Mouse (Mus musculus): ENCODE data around the gene Megf6. TPM values are rescaled to one million over a fixed set of nuclear protein-coding genes. Genes with fewer than 3 reads are reported as not detected.

The Megf6 gene
- total RNA-seq (2014; rRNA removed) = 0.28 and 1.1 TPM in 2 replicates
- 0.86 and 1.4 TPM in 2 replicates for polyA plus RNA-seq (2012; rRNA removed)

DNA sequence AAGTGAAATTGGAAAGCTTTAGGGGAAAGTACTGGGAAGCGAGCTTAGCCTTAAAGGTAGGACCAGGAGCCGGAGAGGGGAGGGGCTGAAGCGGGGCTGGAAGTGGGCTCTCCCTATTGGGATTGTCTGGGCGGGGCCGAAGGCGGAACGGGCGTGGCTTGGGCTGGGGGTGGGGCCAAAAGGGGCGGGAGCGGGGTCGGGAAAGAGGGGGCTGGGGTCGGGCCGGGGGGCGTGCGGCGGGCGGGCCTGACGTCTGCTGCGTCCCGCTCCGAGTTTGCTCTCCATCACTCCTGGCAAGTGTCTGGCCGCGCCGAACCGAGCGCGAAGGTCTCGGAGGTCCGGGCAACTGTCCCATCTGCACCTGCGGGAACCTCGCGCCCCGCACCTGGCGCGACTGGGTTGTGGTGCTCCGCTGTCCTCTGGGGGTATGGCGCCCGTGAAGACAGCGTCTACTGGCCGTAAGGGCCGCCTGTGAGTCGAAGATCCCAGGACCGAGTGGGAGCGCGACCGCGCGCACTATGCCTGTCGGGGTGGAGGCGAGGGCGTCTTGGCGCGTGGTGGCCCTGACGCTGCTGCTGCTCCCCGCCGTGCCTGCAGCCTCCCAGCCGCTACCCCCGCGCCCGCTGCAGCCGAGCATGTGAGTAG is at the start of gene Megf6:
Gene Megf6, plus strand, starts transcription at position 225 of the 645 bp plus-strand sequence.
- under 1% methylated on average over 61 of the region's 61 CpGs for WGBS

DNA sequence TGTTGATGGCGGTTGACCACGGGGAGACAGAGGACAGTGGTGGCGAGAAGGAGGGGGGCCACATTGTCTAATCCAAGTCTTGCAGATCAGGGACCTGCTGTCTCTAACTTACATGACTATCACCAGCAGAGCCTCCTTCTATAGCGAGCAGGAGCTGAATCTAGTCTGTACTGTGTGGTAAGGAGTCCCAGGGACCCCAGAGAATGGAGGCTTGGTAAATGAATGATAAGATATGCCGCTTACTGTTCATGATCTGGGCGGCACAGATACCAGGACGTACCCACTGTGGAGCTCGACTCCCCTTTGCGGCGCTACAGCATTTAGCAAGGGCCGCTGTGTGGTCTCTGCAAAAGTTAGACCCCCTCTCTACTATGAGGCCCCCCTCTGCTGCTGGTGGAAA is 48.7 kb upstream of the Megf6 start:
- H3K36me3 ChIP-seq (ENCODE audit: control insufficient read depth, insufficient read depth, low read length) = no peaks in the 10 kb centered on the region
- no peak overlapping the region for H3K27ac ChIP-seq (replicated peaks; ENCODE audit: insufficient read depth, low read depth, low read length)
- H3K9ac ChIP-seq (ENCODE audit: low read depth, low read length) = no peak overlapping the region
- TF ChIP-seq POLR2A (IDR thresholded peaks at IDR 0.05; ENCODE audit: extremely low read depth, insufficient read depth, low read length) (no peak), CTCF (IDR thresholded peaks at IDR 0.05; ENCODE audit: low read depth, low read length) (no peak)
- no peaks in the 10 kb centered on the region for H3K27me3 ChIP-seq (ENCODE audit: control insufficient read depth, insufficient read depth, low read length)
- DNase-seq (ENCODE audit: extremely low read depth, low read depth, low spot score) = no peak
- H3K4me1 ChIP-seq (ENCODE audit: control insufficient read depth, insufficient read depth, low read length) = no peaks in the 10 kb centered on the region
- H3K4me3 ChIP-seq (ENCODE audit: insufficient read depth, low read depth, low read length) = no peak overlapping the region
- WGBS = 87% methylated on average over 11 of the region's 11 CpGs
- H3K79me2 ChIP-seq (ENCODE audit: control insufficient read depth, insufficient read depth, low read length) = no peaks in the 10 kb centered on the region

More for the DNA sequence above, at the start of gene Megf6:
- no peaks in the 10 kb centered on the region for H3K4me1 ChIP-seq (ENCODE audit: control insufficient read depth, insufficient read depth, low read length)
- DNase-seq (ENCODE audit: extremely low read depth, low read depth, low spot score) = no peak
- no peak within 1 kb of the TSS for H3K27ac ChIP-seq (replicated peaks; ENCODE audit: insufficient read depth, low read depth, low read length)
- peak within 1 kb of the TSS; percentile 46 for H3K9ac ChIP-seq (ENCODE audit: low read depth, low read length)
- no peak for TF ChIP-seq POLR2A (IDR thresholded peaks at IDR 0.05; ENCODE audit: extremely low read depth, insufficient read depth, low read length)
- TF ChIP-seq CTCF (IDR thresholded peaks at IDR 0.05; ENCODE audit: low read depth, low read length) = no peak
- H3K27me3 ChIP-seq (ENCODE audit: control insufficient read depth, insufficient read depth, low read length) = peaks cover 13% of the 10 kb centered on the region
- H3K36me3 ChIP-seq (ENCODE audit: control insufficient read depth, insufficient read depth, low read length) = no peaks in the 10 kb centered on the region
- peak within 1 kb of the TSS; percentile 54 for H3K4me3 ChIP-seq (ENCODE audit: insufficient read depth, low read depth, low read length)
- H3K79me2 ChIP-seq (ENCODE audit: control insufficient read depth, insufficient read depth, low read length) = no peaks in the 10 kb centered on the region

DNA sequence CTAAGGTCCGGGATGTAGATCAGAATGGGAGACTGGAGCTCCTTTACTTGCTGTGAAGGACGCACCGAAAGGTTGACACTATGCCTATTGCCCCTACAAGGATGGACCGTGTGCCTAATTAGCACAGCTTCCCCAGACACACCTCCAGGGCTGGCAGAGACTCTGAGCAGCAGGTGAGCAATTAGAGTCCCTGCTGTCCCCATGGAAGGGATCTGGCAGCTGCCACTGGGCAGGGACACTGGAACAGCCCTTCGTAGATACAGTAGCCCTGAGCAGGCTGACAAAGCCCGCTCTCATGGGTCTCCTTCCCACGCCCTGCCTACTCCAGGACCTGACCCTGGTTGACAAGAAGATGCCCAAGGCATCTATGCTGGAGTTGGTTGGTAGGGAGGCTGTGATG is 48.2 kb upstream of the Megf6 start:
- Histone ChIP-seq H3K4me1 (ENCODE audit: control insufficient read depth, insufficient read depth, low read length) (no peaks in the 10 kb centered on the region), H3K4me3 (ENCODE audit: insufficient read depth, low read depth, low read length) (no peak overlapping the region), H3K79me2 (ENCODE audit: control insufficient read depth, insufficient read depth, low read length) (no peaks in the 10 kb centered on the region), H3K9ac (ENCODE audit: low read depth, low read length) (no peak overlapping the region), H3K36me3 (ENCODE audit: control insufficient read depth, insufficient read depth, low read length) (no peaks in the 10 kb centered on the region), H3K27ac (replicated peaks; ENCODE audit: insufficient read depth, low read depth, low read length) (no peak overlapping the region), H3K27me3 (ENCODE audit: control insufficient read depth, insufficient read depth, low read length) (no peaks in the 10 kb centered on the region)
- TF ChIP-seq CTCF (IDR thresholded peaks at IDR 0.05; ENCODE audit: low read depth, low read length) (no peak), POLR2A (IDR thresholded peaks at IDR 0.05; ENCODE audit: extremely low read depth, insufficient read depth, low read length) (no peak)
- WGBS = 82% methylated on average over 7 of the region's 7 CpGs
- DNase-seq (ENCODE audit: extremely low read depth, low read depth, low spot score) = no peak

DNA sequence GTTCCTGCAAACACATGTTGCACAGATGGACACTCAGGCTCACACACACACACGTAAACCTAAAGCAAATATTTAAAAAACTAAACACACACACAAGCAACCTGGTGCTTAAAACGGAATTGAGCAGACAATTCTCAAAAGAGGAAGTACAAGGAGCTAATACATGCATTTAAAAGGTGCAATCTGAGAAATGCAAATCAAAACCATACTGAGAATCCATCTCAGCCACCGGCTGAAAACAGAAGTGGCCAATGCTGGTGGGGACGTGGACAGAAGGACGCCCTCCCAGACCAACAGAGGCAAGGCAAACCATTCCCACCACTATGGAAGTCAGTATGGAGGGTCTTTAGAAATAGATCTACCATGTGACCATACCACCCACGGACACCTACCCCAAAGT is 47.0 kb upstream of the Megf6 start:
- H3K27ac ChIP-seq (replicated peaks; ENCODE audit: insufficient read depth, low read depth, low read length) = no peak overlapping the region
- H3K27me3 ChIP-seq (ENCODE audit: control insufficient read depth, insufficient read depth, low read length) = no peaks in the 10 kb centered on the region
- no peak for DNase-seq (ENCODE audit: extremely low read depth, low read depth, low spot score)
- no peaks in the 10 kb centered on the region for H3K79me2 ChIP-seq (ENCODE audit: control insufficient read depth, insufficient read depth, low read length)
- H3K9ac ChIP-seq (ENCODE audit: low read depth, low read length) = no peak overlapping the region
- TF ChIP-seq POLR2A (IDR thresholded peaks at IDR 0.05; ENCODE audit: extremely low read depth, insufficient read depth, low read length) (no peak), CTCF (IDR thresholded peaks at IDR 0.05; ENCODE audit: low read depth, low read length) (no peak)
- no peaks in the 10 kb centered on the region for H3K4me1 ChIP-seq (ENCODE audit: control insufficient read depth, insufficient read depth, low read length)
- H3K4me3 ChIP-seq (ENCODE audit: insufficient read depth, low read depth, low read length) = no peak overlapping the region
- 52% methylated on average over 6 of the region's 6 CpGs for WGBS
- H3K36me3 ChIP-seq (ENCODE audit: control insufficient read depth, insufficient read depth, low read length) = no peaks in the 10 kb centered on the region

DNA sequence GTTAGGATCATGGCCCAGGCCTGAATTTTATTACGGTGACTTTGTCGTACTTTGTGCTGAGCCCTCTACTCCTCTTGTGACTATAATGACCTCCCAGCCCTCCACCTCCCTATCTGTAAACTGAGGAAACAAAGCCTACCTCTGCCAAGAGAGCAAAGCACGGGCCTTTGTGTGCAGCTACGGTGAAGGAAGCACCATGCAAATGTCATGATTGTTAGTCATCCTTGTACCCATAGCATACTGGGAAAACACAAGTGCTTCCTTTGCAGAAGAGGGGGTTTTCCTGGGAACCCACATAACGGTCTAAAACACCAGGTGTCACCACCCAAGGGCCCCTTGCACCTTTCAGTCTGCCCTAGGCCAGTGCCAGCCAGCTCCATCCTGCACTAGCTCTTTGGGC is 45.3 kb upstream of the Megf6 start:
- no peak for TF ChIP-seq CTCF (IDR thresholded peaks at IDR 0.05; ENCODE audit: low read depth, low read length)
- no peak for TF ChIP-seq POLR2A (IDR thresholded peaks at IDR 0.05; ENCODE audit: extremely low read depth, insufficient read depth, low read length)
- Histone ChIP-seq H3K9ac (ENCODE audit: low read depth, low read length) (no peak overlapping the region), H3K79me2 (ENCODE audit: control insufficient read depth, insufficient read depth, low read length) (no peaks in the 10 kb centered on the region), H3K4me1 (ENCODE audit: control insufficient read depth, insufficient read depth, low read length) (no peaks in the 10 kb centered on the region), H3K36me3 (ENCODE audit: control insufficient read depth, insufficient read depth, low read length) (no peaks in the 10 kb centered on the region), H3K27me3 (ENCODE audit: control insufficient read depth, insufficient read depth, low read length) (no peaks in the 10 kb centered on the region), H3K4me3 (ENCODE audit: insufficient read depth, low read depth, low read length) (no peak overlapping the region), H3K27ac (replicated peaks; ENCODE audit: insufficient read depth, low read depth, low read length) (no peak overlapping the region)
- DNase-seq (ENCODE audit: extremely low read depth, low read depth, low spot score) = no peak
- WGBS = 84% methylated on average over 5 of the region's 5 CpGs

DNA sequence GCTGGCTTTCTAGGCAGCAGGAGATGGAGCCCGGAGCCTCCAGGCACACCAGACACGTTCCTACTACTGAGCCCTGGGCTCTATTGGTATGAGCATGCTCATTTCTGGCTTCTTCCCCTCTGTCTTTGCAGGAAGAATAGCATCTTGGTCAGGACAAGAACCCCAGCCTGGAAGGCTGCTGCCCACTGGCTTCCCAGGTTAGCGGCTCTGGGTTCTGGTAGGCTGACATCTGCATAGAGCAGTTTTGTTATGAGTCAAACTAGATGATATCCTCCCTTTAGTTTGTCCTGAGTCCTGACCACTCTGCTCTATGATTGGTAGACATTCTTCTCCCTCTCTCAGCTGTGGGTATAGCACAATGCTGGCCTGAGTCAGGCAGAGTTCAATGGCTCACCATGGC is 43.3 kb upstream of the Megf6 start:
- H3K79me2 ChIP-seq (ENCODE audit: control insufficient read depth, insufficient read depth, low read length) = no peaks in the 10 kb centered on the region
- H3K27me3 ChIP-seq (ENCODE audit: control insufficient read depth, insufficient read depth, low read length) = no peaks in the 10 kb centered on the region
- H3K9ac ChIP-seq (ENCODE audit: low read depth, low read length) = no peak overlapping the region
- 71% methylated on average over 3 of the region's 3 CpGs for WGBS
- no peak overlapping the region for H3K4me3 ChIP-seq (ENCODE audit: insufficient read depth, low read depth, low read length)
- H3K27ac ChIP-seq (replicated peaks; ENCODE audit: insufficient read depth, low read depth, low read length) = no peak overlapping the region
- TF ChIP-seq CTCF (IDR thresholded peaks at IDR 0.05; ENCODE audit: low read depth, low read length) (no peak), POLR2A (IDR thresholded peaks at IDR 0.05; ENCODE audit: extremely low read depth, insufficient read depth, low read length) (no peak)
- H3K36me3 ChIP-seq (ENCODE audit: control insufficient read depth, insufficient read depth, low read length) = no peaks in the 10 kb centered on the region
- DNase-seq (ENCODE audit: extremely low read depth, low read depth, low spot score) = no peak
- no peaks in the 10 kb centered on the region for H3K4me1 ChIP-seq (ENCODE audit: control insufficient read depth, insufficient read depth, low read length)

Data from liver, adult 2 months (tissue).